Mouse (Mus musculus) liver, embryonic 16.5 days (tissue): Measurements from ENCODE around the gene Rc3h1. TPM values are rescaled to one million over a fixed set of nuclear protein-coding genes. Genes with fewer than 3 reads are reported as not detected.
"Not testable (repeated sequence)": the region's sequence is repeated elsewhere in the genome, so short reads cannot be mapped to it uniquely, and the experiment has no call there.

Source experiments
- ATAC-seq: fragments of 200-750 bp; cut with Nextera tagmentation; 2 replicates; pipeline ENCODE4 v1.8.0; 2017; ENCODE audit warnings: low read depth, mild to moderate bottlenecking, moderate number of reproducible peaks, moderate library complexity
- H3K27ac ChIP-seq: fragments of 300-500 bp; sonication (generic); 2 replicates; pipeline ENCODE4 v1.5.1; 2014; ENCODE audit warnings: mild to moderate bottlenecking, low read length
- H3K27me3 ChIP-seq: fragments of 300-500 bp; sonication (generic); 2 replicates; pipeline ENCODE4 v1.6.1; 2014; ENCODE audit warnings: low read depth, low read length, mixed read lengths; ENCODE audit not compliant: control insufficient read depth, insufficient read depth
- H3K36me3 ChIP-seq: fragments of 300-500 bp; sonication (generic); 2 replicates; pipeline ENCODE4 v1.6.1; 2014; ENCODE audit warnings: mild to moderate bottlenecking; ENCODE audit not compliant: control insufficient read depth, insufficient read depth
- H3K4me1 ChIP-seq: fragments of 300-500 bp; sonication (generic); 2 replicates; pipeline ENCODE4 v1.6.1; 2014; ENCODE audit warnings: low read depth, low read length, mixed read lengths; ENCODE audit not compliant: control insufficient read depth
- H3K4me2 ChIP-seq: fragments of 300-500 bp; sonication (generic); 2 replicates; pipeline ENCODE4 v1.6.1; 2014; ENCODE audit warnings: low read depth, low read length, mixed read lengths
- H3K4me3 ChIP-seq: fragments of 300-500 bp; sonication (generic); 2 replicates; pipeline ENCODE4 v1.5.1; 2014; ENCODE audit warnings: low read depth, mild to moderate bottlenecking, low read length
- H3K9ac ChIP-seq: fragments of 300-500 bp; sonication (generic); 2 replicates; pipeline ENCODE4 v1.6.1; 2014; ENCODE audit warnings: low read depth, low read length
- H3K9me3 ChIP-seq: fragments of 300-500 bp; sonication (generic); replicated peaks from 2 replicates; pipeline ENCODE4 v1.6.1; 2016; ENCODE audit warnings: low read length; ENCODE audit not compliant: control insufficient read depth
- WGBS: fragments of 180-500 bp; shearing (Covaris S2); extraction: QIAGEN DNeasy Blood & Tissue Kit; methylation state at CpG from one replicate; pipeline ENCODE4 v1.1.7; 2014; ENCODE audit not compliant: insufficient replicate concordance; 5-methylcytosine and 5-hydroxymethylcytosine counted together
- polyA plus RNA-seq: library from polyadenylated mRNA; unstranded; fragments of >200 nt; fragmentation: Nextera tagmentation; extraction: Ambion mirVana; gene quantifications from 2 replicates; pipeline ENCODE4 v1.2.1, GENCODE M21; 2015

Gene Rc3h1
- polyA plus RNA-seq = 3.4 TPM in 2 replicates

- Histone ChIP-seq H3K36me3 (no peaks in the 10 kb centered on the region), H3K4me2 (peak within 1 kb of the TSS; percentile 76), H3K9me3 (no peaks in the 10 kb centered on the region), H3K4me3 (peak within 1 kb of the TSS; percentile 86), H3K9ac (peak within 1 kb of the TSS; percentile 75), H3K27ac (peak within 1 kb of the TSS; percentile 91), H3K27me3 (no peaks in the 10 kb centered on the region; the same call in 1 of the 2 replicates), H3K4me1 (peaks cover 20% of the 10 kb centered on the region)
- whole genome bisulfite sequencing = 1% methylated on average over 44 of the region's 45 CpGs
- peak; percentile 96 for ATAC-seq
These were observed at the start of gene Rc3h1 for GRCm38 (mm10) chr1:160906057-160906557. TSS of gene Rc3h1 (plus strand) at chr1:160906418.

GRCm38 (mm10) chr1:160858132-160858531, 48.1 kb upstream of the Rc3h1 start:
- Histone ChIP-seq H3K36me3 (no peaks in the 10 kb centered on the region), H3K4me3 (no peak overlapping the region), H3K27ac (no peak overlapping the region), H3K9me3 (no peaks in the 10 kb centered on the region), H3K4me1 (no peaks in the 10 kb centered on the region), H3K27me3 (no peaks in the 10 kb centered on the region), H3K9ac (no peak overlapping the region), H3K4me2 (no peak overlapping the region)
- 66% methylated on average over 3 of the region's 3 CpGs for WGBS
- ATAC-seq = no peak

GRCm38 (mm10) chr1:160859874-160860273, 46.3 kb upstream of the Rc3h1 start:
- H3K27me3 ChIP-seq, H3K9me3 ChIP-seq, H3K4me3 ChIP-seq, ATAC-seq, H3K4me2 ChIP-seq, H3K36me3 ChIP-seq, H3K4me1 ChIP-seq, H3K27ac ChIP-seq, H3K9ac ChIP-seq: not testable (repeated sequence)

- 82% methylated on average over 2 of the region's 2 CpGs for WGBS
- no peaks in the 10 kb centered on the region for H3K4me1 ChIP-seq
- no peaks in the 10 kb centered on the region for H3K36me3 ChIP-seq
- no peak overlapping the region for H3K27ac ChIP-seq
- ATAC-seq = no peak
- no peak overlapping the region for H3K9ac ChIP-seq
- no peak overlapping the region for H3K4me2 ChIP-seq
- no peaks in the 10 kb centered on the region for H3K27me3 ChIP-seq
- no peak overlapping the region for H3K4me3 ChIP-seq
- no peaks in the 10 kb centered on the region for H3K9me3 ChIP-seq
These were observed 45.1 kb upstream of the Rc3h1 start for GRCm38 (mm10) chr1:160861142-160861541.

GRCm38 (mm10) chr1:160861632-160862031, 44.6 kb upstream of the Rc3h1 start:
- Histone ChIP-seq H3K27ac (no peak overlapping the region), H3K4me2 (no peak overlapping the region), H3K4me3 (no peak overlapping the region), H3K4me1 (no peaks in the 10 kb centered on the region), H3K36me3 (no peaks in the 10 kb centered on the region), H3K9me3 (no peaks in the 10 kb centered on the region), H3K27me3 (no peaks in the 10 kb centered on the region), H3K9ac (no peak overlapping the region)
- WGBS = 70% methylated on average over 1 of the region's 1 CpGs
- no peak for ATAC-seq

GRCm38 (mm10) chr1:160863027-160863426, 43.2 kb upstream of the Rc3h1 start:
- Histone ChIP-seq H3K27me3 (no peaks in the 10 kb centered on the region), H3K4me2 (no peak overlapping the region), H3K36me3 (no peaks in the 10 kb centered on the region), H3K27ac (no peak overlapping the region), H3K9ac (no peak overlapping the region), H3K4me1 (no peaks in the 10 kb centered on the region), H3K9me3 (no peaks in the 10 kb centered on the region), H3K4me3 (no peak overlapping the region)
- no peak; the same call in 1 of the 2 replicates for ATAC-seq
- WGBS = 42% methylated on average over 4 of the region's 4 CpGs

- Histone ChIP-seq H3K27me3 (no peaks in the 10 kb centered on the region), H3K4me3 (no peak overlapping the region), H3K27ac (no peak overlapping the region), H3K9ac (no peak overlapping the region), H3K4me1 (no peaks in the 10 kb centered on the region), H3K36me3 (no peaks in the 10 kb centered on the region), H3K9me3 (no peaks in the 10 kb centered on the region), H3K4me2 (no peak overlapping the region)
- no peak for ATAC-seq
- 16% methylated on average over 1 of the region's 1 CpGs for WGBS
These were observed 31.5 kb upstream of the Rc3h1 start for GRCm38 (mm10) chr1:160874757-160875156.

GRCm38 (mm10) chr1:160876968-160877367, 29.2 kb upstream of the Rc3h1 start:
- no peak for ATAC-seq
- H3K4me2 ChIP-seq = no peak overlapping the region
- H3K27ac ChIP-seq = no peak overlapping the region
- H3K27me3 ChIP-seq = no peaks in the 10 kb centered on the region
- no peak overlapping the region for H3K9ac ChIP-seq
- no peaks in the 10 kb centered on the region for H3K4me1 ChIP-seq
- no peaks in the 10 kb centered on the region for H3K36me3 ChIP-seq
- 69% methylated on average over 4 of the region's 4 CpGs for WGBS
- no peak overlapping the region for H3K4me3 ChIP-seq
- H3K9me3 ChIP-seq = no peaks in the 10 kb centered on the region

- ATAC-seq = no peak
- Histone ChIP-seq H3K27ac (no peak overlapping the region), H3K9ac (no peak overlapping the region), H3K4me1 (no peaks in the 10 kb centered on the region), H3K4me2 (no peak overlapping the region), H3K36me3 (no peaks in the 10 kb centered on the region), H3K27me3 (no peaks in the 10 kb centered on the region), H3K9me3 (no peaks in the 10 kb centered on the region), H3K4me3 (no peak overlapping the region)
- 15% methylated on average over 4 of the region's 4 CpGs for WGBS
These were observed 27.7 kb upstream of the Rc3h1 start for GRCm38 (mm10) chr1:160878485-160878884.
